Comparison of ENCODE assay signal across 11 mouse cellular contexts in genomic region chr6:88544644-88545396, GRCm38 (mm10). TPM values are rescaled to one million over a fixed set of nuclear protein-coding genes. Genes with fewer than 3 reads are reported as not detected.
DNase-seq lines count a peak whose midpoint lies in the region; ATAC-seq lines count a peak whose summit lies in the region.
"Had no signal": no experiment of that assay in that cellular context is flagged by ENCODE, and none has a peak within 500 bp of the region (broad histone marks: within the 10 kb centered on the region; RNA-seq: fewer than 3 reads in every experiment).

No protein-coding gene starts in this region.

- peak; percentile 33 for DNase-seq in testis, postnatal 10 days (ENCODE audit: low spot score)
- no peak for DNase-seq in testis, postnatal 14 days (ENCODE audit: low spot score)
- DNase-seq in cerebellum, adult 9-11 months = no peak
- DNase-seq in right cerebral cortex, postnatal 36 days (ENCODE audit: low spot score in 2 of 2) = no peak
- DNase-seq in left cerebral cortex, adult 11 months (ENCODE audit: low spot score) = no peak
- DNase-seq: adrenal gland, postnatal 25 days; kidney, adult 18-20 months; left cerebral cortex, postnatal 4 days; right cerebral cortex, adult 18-20 months had no signal

- ATAC-seq in hematopoietic stem cell, adult 5-6 weeks (replicated peaks in 1 of 2; ENCODE audit: insufficient read depth in 1 of 2, low FRiP score in 2 of 2, low TSS enrichment in 1 of 2, low read depth in 1 of 2, poor library complexity in 2 of 2, severe bottlenecking in 2 of 2) = peak; percentile 64 to 66
- peak; percentile 77 for ATAC-seq in megakaryocyte-erythroid progenitor cell, adult 5-6 weeks (replicated peaks; ENCODE audit: low FRiP score, low TSS enrichment, poor library complexity, severe bottlenecking)

RNA-seq across cellular contexts. Expression of gene Sec61a1, which starts 26.1 kb away (rescaled TPM):
- total RNA-seq in hematopoietic stem cell, adult 5-6 weeks (2017) = 77.8 and 82.9 TPM in 2 replicates
- total RNA-seq in megakaryocyte-erythroid progenitor cell, adult 5-6 weeks (2014; fragmentation: Nextera tagmentation) = 93.0 and 138 TPM in 2 replicates
- total RNA-seq in megakaryocyte-erythroid progenitor cell, adult 5-6 weeks (2017) = 101 and 113 TPM in 2 replicates
